Mouse (Mus musculus): ENCODE data around the gene Tmem209. TPM values are rescaled to one million over a fixed set of nuclear protein-coding genes. Genes with fewer than 3 reads are reported as not detected.

The Tmem209 gene
- polyA plus RNA-seq, 1 experiment from 2014 or later, result 22.6 TPM

- H3K4me1 ChIP-seq (replicated peaks), result peaks cover 10% of the 10 kb centered on the region; the same call in 1 of the 2 replicates
- H3K36me3 ChIP-seq, result no peaks in the 10 kb centered on the region
- H3K27me3 ChIP-seq, result peaks cover 94% of the 10 kb centered on the region
- no peak overlapping the region for H3K27ac ChIP-seq
- ATAC-seq (ENCODE audit: low read depth) (no peak), DNase-seq (no peak)
- no peak overlapping the region for H3K9ac ChIP-seq
- peak overlapping the region; percentile 45 for H3K4me2 ChIP-seq
- 28% methylated on average over 9 of the region's 9 CpGs for WGBS (ENCODE audit: insufficient replicate concordance)
- H3K9me3 ChIP-seq (replicated peaks), result no peaks in the 10 kb centered on the region
- H3K4me3 ChIP-seq (replicated peaks), result 0 out of 2 replicates have a peak overlapping the region, but pooled peaks have one; percentile 30
Measured at GRCm38 (mm10) chr6:30547656-30548306, 38.2 kb upstream of the Tmem209 start.

GRCm38 (mm10) chr6:30547274-30547645, 37.7 kb upstream of the Tmem209 start:
- H3K27me3 ChIP-seq, result peaks cover 94% of the 10 kb centered on the region
- H3K4me3 ChIP-seq (replicated peaks), result peak overlapping the region; percentile 30
- no peaks in the 10 kb centered on the region for H3K9me3 ChIP-seq (replicated peaks)
- H3K27ac ChIP-seq, result no peak overlapping the region
- H3K9ac ChIP-seq, result no peak overlapping the region
- 2% methylated on average over 17 of the region's 17 CpGs for WGBS (ENCODE audit: insufficient replicate concordance)
- ATAC-seq (ENCODE audit: low read depth) (no peak), DNase-seq (no peak)
- no peaks in the 10 kb centered on the region for H3K36me3 ChIP-seq
- H3K4me2 ChIP-seq, result peak overlapping the region; percentile 45
- H3K4me1 ChIP-seq (replicated peaks), result peaks cover 10% of the 10 kb centered on the region; the same call in 1 of the 2 replicates

- DNase-seq (no peak), ATAC-seq (ENCODE audit: low read depth) (no peak)
- H3K9me3 ChIP-seq (replicated peaks), result no peaks in the 10 kb centered on the region
- peak overlapping the region; percentile 30 for H3K4me3 ChIP-seq (replicated peaks)
- H3K9ac ChIP-seq, result no peak overlapping the region
- no peak overlapping the region; the same call in 1 of the 2 replicates for H3K27ac ChIP-seq
- H3K36me3 ChIP-seq, result no peaks in the 10 kb centered on the region
- 14% methylated on average over 17 of the region's 17 CpGs for WGBS (ENCODE audit: insufficient replicate concordance)
- peaks cover 95% of the 10 kb centered on the region for H3K27me3 ChIP-seq
- peaks cover 10% of the 10 kb centered on the region; the same call in 1 of the 2 replicates for H3K4me1 ChIP-seq (replicated peaks)
- H3K4me2 ChIP-seq, result peak overlapping the region; percentile 45
Measured at GRCm38 (mm10) chr6:30546571-30547273, 37.1 kb upstream of the Tmem209 start.

GRCm38 (mm10) chr6:30545689-30546088, 36.1 kb upstream of the Tmem209 start:
- H3K27me3 ChIP-seq, result peaks cover 90% of the 10 kb centered on the region

GRCm38 (mm10) chr6:30543851-30544250, 34.3 kb upstream of the Tmem209 start:
- Histone ChIP-seq H3K4me1 (replicated peaks) (peaks cover 10% of the 10 kb centered on the region; the same call in 1 of the 2 replicates), H3K4me3 (replicated peaks) (no peak overlapping the region), H3K36me3 (no peaks in the 10 kb centered on the region), H3K27me3 (peaks cover 73% of the 10 kb centered on the region), H3K4me2 (no peak overlapping the region), H3K9ac (no peak overlapping the region), H3K9me3 (replicated peaks) (no peaks in the 10 kb centered on the region), H3K27ac (no peak overlapping the region)
- ATAC-seq (ENCODE audit: low read depth) (no peak), DNase-seq (no peak)
- 22% methylated on average over 8 of the region's 8 CpGs for WGBS (ENCODE audit: insufficient replicate concordance)

More at GRCm38 (mm10) chr6:30545689-30546088, 36.1 kb upstream of the Tmem209 start:
- 70% methylated on average over 7 of the region's 7 CpGs for WGBS (ENCODE audit: insufficient replicate concordance)
- Histone ChIP-seq H3K36me3 (no peaks in the 10 kb centered on the region), H3K9me3 (replicated peaks) (no peaks in the 10 kb centered on the region), H3K27ac (no peak overlapping the region), H3K4me3 (replicated peaks) (no peak overlapping the region), H3K9ac (no peak overlapping the region), H3K4me2 (no peak overlapping the region), H3K4me1 (replicated peaks) (peaks cover 10% of the 10 kb centered on the region; the same call in 1 of the 2 replicates)
- no peak for ATAC-seq (ENCODE audit: low read depth)
- DNase-seq, result no peak

- H3K27me3 ChIP-seq, result peaks cover 66% of the 10 kb centered on the region
- 29% methylated on average over 12 of the region's 12 CpGs for WGBS (ENCODE audit: insufficient replicate concordance)
- no peak overlapping the region for H3K9ac ChIP-seq
- DNase-seq (no peak), ATAC-seq (ENCODE audit: low read depth) (no peak)
- peaks cover 9% of the 10 kb centered on the region; the same call in 1 of the 2 replicates for H3K4me1 ChIP-seq (replicated peaks)
- no peak overlapping the region for H3K27ac ChIP-seq
- no peaks in the 10 kb centered on the region for H3K9me3 ChIP-seq (replicated peaks)
- no peaks in the 10 kb centered on the region for H3K36me3 ChIP-seq
- H3K4me3 ChIP-seq (replicated peaks), result no peak overlapping the region
- no peak overlapping the region for H3K4me2 ChIP-seq
Measured at GRCm38 (mm10) chr6:30543077-30543476, 33.5 kb upstream of the Tmem209 start.

GRCm38 (mm10) chr6:30542277-30542676, 32.7 kb upstream of the Tmem209 start:
- ATAC-seq (ENCODE audit: low read depth) (no peak), DNase-seq (no peak)
- Histone ChIP-seq H3K27me3 (peaks cover 58% of the 10 kb centered on the region), H3K36me3 (no peaks in the 10 kb centered on the region), H3K4me1 (replicated peaks) (peaks cover 4% of the 10 kb centered on the region; the same call in 1 of the 2 replicates), H3K9ac (no peak overlapping the region), H3K4me2 (no peak overlapping the region), H3K27ac (no peak overlapping the region), H3K9me3 (replicated peaks) (no peaks in the 10 kb centered on the region), H3K4me3 (replicated peaks) (no peak overlapping the region)
- WGBS (ENCODE audit: insufficient replicate concordance), result 30% methylated on average over 6 of the region's 6 CpGs

- Histone ChIP-seq H3K9ac (no peak within 1 kb of the TSS), H3K36me3 (no peaks in the 10 kb centered on the region), H3K4me1 (replicated peaks) (no peaks in the 10 kb centered on the region), H3K9me3 (replicated peaks) (no peaks in the 10 kb centered on the region), H3K27me3 (peaks cover 48% of the 10 kb centered on the region), H3K4me3 (replicated peaks) (no peak within 1 kb of the TSS), H3K27ac (no peak within 1 kb of the TSS), H3K4me2 (no peak within 1 kb of the TSS)
- ATAC-seq (ENCODE audit: low read depth), result no peak
- 65% methylated on average over 11 of the region's 11 CpGs for WGBS (ENCODE audit: insufficient replicate concordance)
- DNase-seq, result no peak
Measured at GRCm38 (mm10) chr6:30541009-30541799, 31.6 kb upstream of the Tmem209 start, which contains the start of gene Cpa2. Cpa2 (plus strand) TSS chr6:30541582.

- H3K9me3 ChIP-seq (replicated peaks), result no peaks in the 10 kb centered on the region
- no peak overlapping the region for H3K4me3 ChIP-seq (replicated peaks)
- 62% methylated on average over 5 of the region's 5 CpGs for WGBS (ENCODE audit: insufficient replicate concordance)
- H3K4me2 ChIP-seq, result no peak overlapping the region
- no peak for ATAC-seq (ENCODE audit: low read depth)
- no peaks in the 10 kb centered on the region for H3K36me3 ChIP-seq
- H3K9ac ChIP-seq, result no peak overlapping the region
- no peak overlapping the region for H3K27ac ChIP-seq
- no peaks in the 10 kb centered on the region for H3K4me1 ChIP-seq (replicated peaks)
- no peak for DNase-seq
- peaks cover 26% of the 10 kb centered on the region for H3K27me3 ChIP-seq
Measured at GRCm38 (mm10) chr6:30538800-30539199, 29.2 kb upstream of the Tmem209 start.

GRCm38 (mm10) chr6:30538240-30538639, 28.7 kb upstream of the Tmem209 start:
- H3K4me2 ChIP-seq, result no peak overlapping the region
- 64% methylated on average over 10 of the region's 10 CpGs for WGBS (ENCODE audit: insufficient replicate concordance)
- peaks cover 20% of the 10 kb centered on the region for H3K27me3 ChIP-seq
- ATAC-seq (ENCODE audit: low read depth), result no peak
- no peak overlapping the region for H3K4me3 ChIP-seq (replicated peaks)
- no peak overlapping the region for H3K9ac ChIP-seq
- H3K27ac ChIP-seq, result no peak overlapping the region
- no peak for DNase-seq
- no peaks in the 10 kb centered on the region for H3K9me3 ChIP-seq (replicated peaks)
- no peaks in the 10 kb centered on the region for H3K4me1 ChIP-seq (replicated peaks)
- H3K36me3 ChIP-seq, result no peaks in the 10 kb centered on the region

GRCm38 (mm10) chr6:30535340-30535739, 25.8 kb upstream of the Tmem209 start:
- 23% methylated on average over 3 of the region's 3 CpGs for WGBS (ENCODE audit: insufficient replicate concordance)
- Histone ChIP-seq H3K9ac (no peak overlapping the region), H3K4me1 (replicated peaks) (no peaks in the 10 kb centered on the region), H3K36me3 (no peaks in the 10 kb centered on the region), H3K27me3 (no peaks in the 10 kb centered on the region), H3K27ac (no peak overlapping the region), H3K9me3 (replicated peaks) (no peaks in the 10 kb centered on the region), H3K4me3 (replicated peaks) (no peak overlapping the region), H3K4me2 (no peak overlapping the region)
- ATAC-seq (ENCODE audit: low read depth) (no peak), DNase-seq (no peak)
